Mouse (Mus musculus): ENCODE measurements around the gene Baz2b.

Gene Baz2b

GRCm38 (mm10) chr2:60044988-60045387 lies 164.7 kb downstream of the Baz2b start:
- DNase-seq, result no peak

GRCm38 (mm10) chr2:60044540-60044939 lies 165.1 kb downstream of the Baz2b start:
- no peak for DNase-seq

GRCm38 (mm10) chr2:60042699-60043098 lies 166.9 kb downstream of the Baz2b start:
- no peak for DNase-seq

GRCm38 (mm10) chr2:60041485-60042274 lies 168.0 kb downstream of the Baz2b start:
- DNase-seq, result no peak

- no peak for DNase-seq
Observed at GRCm38 (mm10) chr2:60040162-60040561, 169.5 kb downstream of the Baz2b start.

- peak; percentile 77 for DNase-seq
Observed at GRCm38 (mm10) chr2:60037011-60037551, 172.6 kb downstream of the Baz2b start.

GRCm38 (mm10) chr2:60036361-60036760 lies 173.3 kb downstream of the Baz2b start:
- DNase-seq, result no peak

- DNase-seq, result no peak
Observed at GRCm38 (mm10) chr2:60030991-60031390, 178.6 kb downstream of the Baz2b start.

- no peak for DNase-seq
Observed at GRCm38 (mm10) chr2:60029020-60029419, 180.6 kb downstream of the Baz2b start.

- DNase-seq, result no peak
Observed at GRCm38 (mm10) chr2:60027166-60027565, 182.5 kb downstream of the Baz2b start.

GRCm38 (mm10) chr2:60026554-60026953 lies 183.1 kb downstream of the Baz2b start:
- no peak for DNase-seq

GRCm38 (mm10) chr2:60023777-60024176 lies 185.9 kb downstream of the Baz2b start:
- no peak for DNase-seq

GRCm38 (mm10) chr2:60021556-60021955 lies 188.1 kb downstream of the Baz2b start:
- peak; percentile 74 for DNase-seq

GRCm38 (mm10) chr2:60021138-60021537 lies 188.5 kb downstream of the Baz2b start:
- DNase-seq, result peak; percentile 23

- DNase-seq, result no peak
Observed at GRCm38 (mm10) chr2:60019546-60020250, 189.9 kb downstream of the Baz2b start.

- DNase-seq, result no peak
Observed at GRCm38 (mm10) chr2:60018875-60019501, 190.7 kb downstream of the Baz2b start.

- no peak for DNase-seq
Observed at GRCm38 (mm10) chr2:60011526-60011925, 198.1 kb downstream of the Baz2b start.

GRCm38 (mm10) chr2:60003665-60004045 lies 206.0 kb downstream of the Baz2b start:
- DNase-seq, result no peak

GRCm38 (mm10) chr2:60003038-60003664 lies 206.5 kb downstream of the Baz2b start:
- no peak for DNase-seq

GRCm38 (mm10) chr2:60000268-60000667 lies 209.4 kb downstream of the Baz2b start:
- DNase-seq, result no peak

- DNase-seq, result no peak
Observed at GRCm38 (mm10) chr2:59997479-59998228, 212.0 kb downstream of the Baz2b start.

- no peak for DNase-seq
Observed at GRCm38 (mm10) chr2:59996911-59997310, 212.7 kb downstream of the Baz2b start.
